Mouse (Mus musculus) bone marrow, adult 2 months (tissue): ENCODE results near the gene Axin1.

Source experiments
- CTCF ChIP-seq: fragments of 200-500 bp; IDR thresholded peaks from 2 replicates; pipeline ENCODE4 v1.5.1; 2011; ENCODE audit warnings: low read length, control low read depth; ENCODE audit not compliant: control insufficient read depth, insufficient read depth
- POLR2A ChIP-seq: fragments of 200-500 bp; IDR thresholded peaks from 2 replicates; pipeline ENCODE4 v1.6.1; 2011; ENCODE audit warnings: low read depth, mild to moderate bottlenecking, control low read depth, low read length, borderline replicate concordance; ENCODE audit not compliant: control insufficient read depth

GRCm38 (mm10) chr17:26212241-26212640 lies 73.8 kb downstream of the Axin1 start:
- no peak for TF ChIP-seq CTCF
- no peak for TF ChIP-seq POLR2A
